Mouse (Mus musculus) fat pad, adult 2 months (tissue): Measurements from ENCODE around the gene Rhox10.
"Not testable (repeated sequence)": the region's sequence is repeated elsewhere in the genome, so short reads cannot be mapped to it uniquely, and the experiment has no call there.

Experiments
- DNase-seq: peaks from one replicate; pipeline ENCODE4 v3.0.0-alpha.2; 2011; ENCODE audit warnings: low read depth, low spot score; ENCODE audit errors: extremely low read depth

The Rhox10 gene

DNA sequence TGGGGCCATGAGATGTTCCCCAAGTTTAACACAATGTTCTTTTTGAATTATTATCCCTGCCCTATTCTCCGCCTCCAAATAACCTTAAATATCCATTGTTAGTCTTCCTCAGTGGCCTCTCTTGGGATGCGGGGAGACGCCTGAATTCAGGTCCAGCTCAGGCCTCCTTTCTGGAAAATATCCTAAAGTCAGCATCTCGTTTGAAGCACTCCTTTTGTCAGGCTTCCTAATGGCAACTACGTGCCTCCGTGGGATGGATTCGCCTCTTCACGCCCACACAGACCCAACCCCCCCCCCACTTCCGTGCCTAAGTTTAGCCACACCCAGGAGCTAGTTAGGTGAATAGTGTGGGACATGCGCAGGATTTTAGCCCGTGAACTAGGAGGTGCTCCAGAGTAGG, at the start of gene Rhox10:
Gene Rhox10, plus strand, starts transcription at position 301 of the 400 bp plus-strand sequence.
- no peak for DNase-seq

DNA sequence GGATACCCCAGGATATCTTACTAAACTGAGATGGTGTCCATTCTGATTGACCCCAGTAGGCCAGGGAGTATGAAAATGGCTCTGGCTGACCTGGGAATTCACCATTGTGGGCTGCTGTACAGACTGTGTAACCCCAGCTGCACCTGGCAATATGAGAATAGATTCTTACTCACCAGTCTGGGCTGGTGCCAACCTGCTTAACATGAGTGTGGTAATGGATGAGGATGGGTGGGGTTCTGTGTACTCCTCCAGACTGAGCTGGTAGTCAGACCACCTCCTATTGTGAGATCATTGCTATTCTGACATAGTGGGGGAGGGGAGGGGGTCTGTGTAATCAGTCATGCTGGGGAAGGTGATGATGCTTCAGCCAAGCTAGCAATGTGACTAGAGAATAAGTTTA, 47.7 kb upstream of the Rhox10 start, which contains the start of gene Btg1-ps1:
Gene Btg1-ps1, minus strand, starts transcription at position 219 of the 400 bp plus-strand sequence.
- DNase-seq, result not testable (repeated sequence)

DNA sequence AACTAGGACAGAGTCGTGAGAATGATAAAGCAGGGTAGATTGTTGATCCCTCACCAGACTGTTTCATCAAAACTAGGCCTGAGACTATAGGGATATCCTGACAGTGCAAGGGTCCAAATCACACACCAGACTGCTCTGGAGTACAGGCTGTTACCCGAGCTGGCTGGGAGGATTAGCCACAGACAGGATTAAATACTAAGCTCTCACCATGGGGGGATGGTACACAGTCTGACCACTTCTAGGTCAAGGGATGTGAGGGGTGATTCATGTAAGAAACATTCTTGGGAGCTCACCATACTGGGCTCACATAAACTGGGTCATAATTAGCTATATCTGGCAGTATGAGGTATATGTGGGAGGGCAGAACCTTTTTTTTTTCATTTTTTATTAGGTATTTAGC, 32.4 kb upstream of the Rhox10 start:
- DNase-seq, result no peak

DNA sequence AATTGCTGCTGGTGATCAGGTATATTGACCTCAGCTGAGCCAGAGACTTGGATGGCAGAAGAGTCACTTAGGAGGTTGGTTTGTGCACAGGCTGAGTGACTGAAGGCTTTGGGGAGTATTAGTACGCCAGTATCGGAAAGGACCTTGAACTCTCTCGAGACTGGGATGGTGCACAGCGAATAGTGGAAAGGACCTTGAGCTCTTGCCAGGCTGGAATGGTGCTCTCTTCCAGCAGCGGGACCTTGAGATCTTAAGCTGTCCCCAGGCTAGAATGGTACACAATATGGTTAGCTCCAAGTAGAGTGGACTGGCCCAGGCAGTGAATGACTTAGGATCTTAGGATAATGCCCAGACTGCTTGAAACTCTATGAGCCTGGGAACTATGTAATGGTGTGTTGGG, 26.6 kb upstream of the Rhox10 start:
- no peak for DNase-seq

DNA sequence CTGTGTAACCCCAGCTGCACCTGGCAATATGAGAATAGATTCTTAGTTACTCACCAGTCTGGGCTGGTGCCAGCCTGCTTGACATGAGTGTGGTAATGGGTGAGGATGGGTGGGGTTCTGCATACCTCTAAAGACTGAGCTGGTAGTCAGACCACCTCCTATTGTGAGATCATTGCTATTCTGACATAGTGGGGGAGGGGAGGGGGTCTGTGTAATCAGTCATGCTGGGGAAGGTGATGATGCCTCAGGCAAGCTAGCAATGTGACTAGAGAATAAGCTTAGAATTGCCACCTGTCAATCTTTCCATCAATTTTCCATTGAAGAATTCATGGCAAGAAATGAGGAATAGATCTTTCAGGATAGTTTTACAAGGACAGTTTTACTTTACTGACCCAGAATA, 23.3 kb upstream of the Rhox10 start, which contains the start of gene Btg1-ps2:
Gene Btg1-ps2, minus strand, starts transcription at position 101 of the 400 bp plus-strand sequence.
- DNase-seq, result not testable (repeated sequence)

DNA sequence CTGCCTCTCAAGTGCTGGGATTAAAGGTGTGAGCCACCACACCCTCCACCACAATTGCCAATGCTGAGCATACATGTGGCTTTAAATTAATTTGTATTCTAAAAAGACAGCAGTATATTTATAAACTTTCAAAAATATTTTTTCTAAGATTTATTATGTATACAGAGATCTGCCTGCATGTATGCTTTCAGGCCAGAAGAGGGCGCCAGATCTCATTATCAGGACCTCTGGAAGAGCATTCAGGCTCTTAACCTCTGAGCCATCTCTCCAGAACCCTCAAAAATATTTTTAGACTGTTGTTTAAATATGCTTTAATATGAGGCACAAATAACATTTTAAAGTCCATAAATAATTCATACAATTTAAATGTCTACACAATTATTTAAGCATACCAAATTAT, 4.7 kb upstream of the Rhox10 start:
- no peak for DNase-seq

DNA sequence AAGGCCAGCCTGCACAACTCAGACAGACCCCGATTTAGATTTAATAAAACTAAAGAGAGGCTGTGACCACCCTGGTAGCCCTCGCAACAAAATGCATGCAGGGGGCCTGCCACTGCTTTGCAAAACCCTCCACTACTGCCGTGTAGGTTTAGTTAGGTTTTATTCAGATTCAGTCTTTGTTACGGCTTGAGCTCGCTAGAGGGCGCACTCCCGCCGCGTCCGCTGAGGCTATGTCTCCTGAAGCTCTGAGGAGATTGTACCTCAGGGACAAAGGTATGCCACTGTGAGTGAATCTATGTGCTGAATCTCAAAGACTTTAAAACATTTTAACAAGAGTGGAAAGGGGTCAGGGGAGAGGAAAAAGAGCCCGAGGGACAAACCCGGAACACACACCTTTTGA, 18.0 kb downstream of the Rhox10 start:
- no peak for DNase-seq

DNA sequence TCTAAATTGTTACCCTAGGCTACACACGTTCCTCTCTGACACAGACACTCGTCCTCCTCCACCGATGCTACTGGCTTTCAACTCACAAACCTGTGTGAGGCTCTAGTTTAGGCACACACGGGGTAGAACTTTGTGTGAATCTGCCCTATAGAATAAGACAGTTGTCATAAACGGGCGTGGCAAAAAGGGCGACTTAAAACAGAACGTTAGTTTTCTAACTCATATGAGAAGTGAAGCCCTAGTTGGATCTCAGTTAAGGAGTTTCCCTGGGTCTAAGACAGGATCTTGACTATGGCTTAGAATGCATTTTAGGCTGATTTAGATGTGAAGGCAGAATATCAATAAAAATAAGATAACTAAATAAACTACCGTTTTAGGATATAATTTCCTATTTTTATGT, 18.8 kb downstream of the Rhox10 start, which contains the start of gene Rhox11:
Gene Rhox11, minus strand, starts transcription at position 101 of the 400 bp plus-strand sequence.
- no peak for DNase-seq

DNA sequence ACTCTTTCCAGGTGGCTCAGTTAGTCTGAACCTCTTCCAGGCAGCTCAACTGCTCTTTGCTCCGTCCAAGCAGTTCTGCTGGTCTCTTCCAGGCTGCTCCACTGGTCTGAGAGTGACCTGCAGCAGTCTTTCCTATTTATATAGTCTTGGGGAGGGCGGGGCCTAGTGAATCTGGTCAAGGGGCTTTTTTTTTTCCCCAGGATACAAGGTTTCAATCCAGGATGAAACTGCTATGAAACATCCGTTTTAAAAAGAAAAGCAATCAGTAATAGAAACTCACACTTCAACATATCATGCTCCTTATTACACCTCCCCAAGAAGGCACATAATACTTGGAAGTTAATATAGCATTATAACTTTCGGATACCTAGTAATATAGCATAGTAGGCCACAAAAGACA, 44.5 kb downstream of the Rhox10 start, which contains the start of gene Rhox12:
Gene Rhox12, minus strand, starts transcription at position 101 of the 400 bp plus-strand sequence.
- DNase-seq, result no peak

DNA sequence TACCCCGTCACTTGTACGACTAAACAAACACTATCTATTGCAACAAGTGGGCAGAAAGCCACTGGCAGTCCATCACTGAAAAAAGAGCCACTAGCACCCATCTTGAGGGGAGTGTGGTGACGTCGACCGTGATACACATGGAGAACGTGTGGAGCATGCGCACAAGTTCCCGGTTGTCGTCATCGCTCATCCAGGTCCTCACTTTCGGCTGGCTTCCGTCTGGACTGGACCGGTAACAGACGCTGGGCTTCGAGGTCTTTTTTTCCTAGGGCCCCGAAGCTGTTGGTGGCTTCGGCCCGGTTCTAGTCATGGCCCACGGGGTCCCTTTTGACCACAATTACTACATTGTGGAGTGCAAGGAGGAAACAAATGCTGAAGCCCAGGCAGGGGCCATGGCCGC, 54.7 kb downstream of the Rhox10 start, which contains the start of gene Rhox13:
Gene Rhox13, plus strand, starts transcription at position 238 of the 400 bp plus-strand sequence.
- DNase-seq, result no peak
